Mouse (Mus musculus): ENCODE measurements around the gene Gpbar1. TPM values are rescaled to one million over a fixed set of nuclear protein-coding genes. Genes with fewer than 3 reads are reported as not detected.
A peak's percentile ranks its signal among the peaks of the same experiment; 100 is the strongest.

Gpbar1 gene
- polyA plus RNA-seq, 1 experiment from 2014 or later, result not detected

DNA sequence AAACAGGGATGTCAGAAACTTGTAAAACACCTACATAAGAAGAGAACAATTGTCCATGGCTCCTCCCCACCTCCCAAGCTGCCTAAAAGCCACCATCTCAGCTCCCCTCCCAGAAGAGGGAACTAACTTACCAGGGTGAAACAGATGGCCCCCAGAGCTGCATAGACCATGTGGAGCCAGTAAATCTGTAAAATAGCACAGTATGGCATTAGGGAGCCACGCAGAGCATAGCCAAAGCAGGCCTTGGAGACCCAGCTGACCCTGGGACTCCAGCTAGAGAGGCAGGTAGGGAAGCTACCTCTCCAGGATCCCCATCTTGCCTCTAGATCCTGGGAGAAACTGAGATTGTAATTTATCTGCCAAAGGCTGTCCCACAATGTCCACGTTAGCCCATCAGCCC lies 11.4 kb downstream of the Gpbar1 start:
- no peak overlapping the region for H3K4me2 ChIP-seq (replicated peaks)
- no peaks in the 10 kb centered on the region; the same call in 1 of the 2 replicates for H3K36me3 ChIP-seq
- no peak for ATAC-seq (replicated peaks)
- no peaks in the 10 kb centered on the region for H3K27me3 ChIP-seq
- no peak overlapping the region for H3K27ac ChIP-seq (replicated peaks)
- H3K9ac ChIP-seq (replicated peaks), result no peak overlapping the region
- H3K4me1 ChIP-seq, result peaks cover 18% of the 10 kb centered on the region
- WGBS, result 89% methylated on average over 2 of the region's 2 CpGs
- H3K4me3 ChIP-seq, result no peak overlapping the region
- no peaks in the 10 kb centered on the region for H3K9me3 ChIP-seq

GRCm38 (mm10) chr1:74290141-74290540 lies 11.8 kb downstream of the Gpbar1 start:
- Histone ChIP-seq H3K4me3 (no peak overlapping the region), H3K36me3 (no peaks in the 10 kb centered on the region; the same call in 1 of the 2 replicates), H3K4me2 (replicated peaks) (no peak overlapping the region), H3K9me3 (no peaks in the 10 kb centered on the region), H3K4me1 (peaks cover 19% of the 10 kb centered on the region), H3K27me3 (no peaks in the 10 kb centered on the region), H3K9ac (replicated peaks) (no peak overlapping the region), H3K27ac (replicated peaks) (no peak overlapping the region)
- ATAC-seq (replicated peaks), result no peak
- 76% methylated on average over 5 of the region's 5 CpGs for WGBS

DNA sequence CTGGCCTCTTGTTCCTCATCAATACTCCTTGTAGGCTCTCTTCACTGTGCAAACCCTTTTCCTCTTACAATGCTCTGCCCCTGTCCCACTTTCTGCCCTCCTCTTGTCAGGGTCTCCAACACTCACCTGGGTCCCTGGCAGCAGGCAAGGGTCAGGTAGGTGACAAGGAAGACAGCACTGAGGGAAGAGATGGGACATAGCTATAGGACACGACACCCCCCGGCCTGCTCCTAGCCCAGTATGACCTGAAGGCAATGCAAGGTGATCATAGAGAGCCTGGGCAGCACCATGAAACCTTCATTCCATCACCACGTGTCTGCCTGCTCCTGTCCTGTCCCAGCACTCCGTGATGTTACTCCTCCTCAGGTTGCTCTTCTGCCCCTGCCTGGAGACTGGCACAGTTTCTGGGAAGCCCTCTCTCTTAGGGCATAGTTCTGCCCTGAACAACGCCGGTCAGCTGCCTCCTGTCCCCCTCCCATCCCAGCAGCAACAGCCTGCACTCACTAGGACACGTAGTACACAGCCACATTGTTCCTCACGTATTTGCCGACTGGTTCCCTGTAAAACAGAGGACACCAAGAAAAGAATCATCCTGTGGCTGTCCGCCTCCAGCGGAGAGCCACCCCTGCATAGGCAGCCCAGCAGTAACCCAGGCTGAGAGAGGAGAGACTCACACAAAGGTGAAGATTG lies 14.1 kb downstream of the Gpbar1 start:
- no peak overlapping the region for H3K27ac ChIP-seq (replicated peaks)
- no peaks in the 10 kb centered on the region; the same call in 1 of the 2 replicates for H3K36me3 ChIP-seq
- H3K4me2 ChIP-seq (replicated peaks), result no peak overlapping the region
- ATAC-seq (replicated peaks), result no peak
- H3K9ac ChIP-seq (replicated peaks), result no peak overlapping the region
- WGBS, result 89% methylated on average over 11 of the region's 11 CpGs
- no peaks in the 10 kb centered on the region for H3K27me3 ChIP-seq
- H3K4me1 ChIP-seq, result peaks cover 22% of the 10 kb centered on the region
- H3K9me3 ChIP-seq, result no peaks in the 10 kb centered on the region
- no peak overlapping the region for H3K4me3 ChIP-seq

GRCm38 (mm10) chr1:74293306-74293960 lies 15.1 kb downstream of the Gpbar1 start:
- Histone ChIP-seq H3K4me3 (no peak overlapping the region), H3K36me3 (no peaks in the 10 kb centered on the region; the same call in 1 of the 2 replicates), H3K4me2 (replicated peaks) (no peak overlapping the region), H3K27ac (replicated peaks) (no peak overlapping the region), H3K9me3 (no peaks in the 10 kb centered on the region), H3K4me1 (peaks cover 22% of the 10 kb centered on the region), H3K27me3 (no peaks in the 10 kb centered on the region), H3K9ac (replicated peaks) (no peak overlapping the region)
- no peak for ATAC-seq (replicated peaks)
- 83% methylated on average over 8 of the region's 8 CpGs for WGBS

DNA sequence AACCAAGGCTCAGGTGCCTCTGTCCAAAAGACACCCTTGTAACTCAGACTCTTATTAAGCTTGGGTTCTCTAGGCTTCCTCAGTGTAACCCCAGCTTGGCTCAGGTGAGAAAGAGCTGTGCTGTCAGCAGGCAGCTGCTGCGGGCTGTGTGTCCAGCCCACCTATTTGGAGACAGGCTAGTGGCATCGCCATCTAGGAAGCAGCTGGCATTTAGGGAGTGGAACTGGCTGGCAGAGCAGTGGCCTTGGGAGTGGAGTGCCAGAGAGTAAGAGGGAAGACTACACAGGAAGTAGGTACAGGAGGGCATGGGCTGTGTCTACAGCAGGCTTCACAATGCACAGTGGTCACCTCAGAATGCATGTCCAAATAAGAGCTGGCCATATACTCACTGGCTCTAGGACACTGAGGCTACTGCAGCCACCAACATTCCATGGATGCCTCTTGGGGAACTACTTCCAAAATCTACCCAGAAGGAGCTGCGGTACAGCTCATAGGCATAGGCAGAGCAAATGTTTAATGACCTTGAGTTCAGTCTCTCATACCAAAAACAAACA lies 15.8 kb downstream of the Gpbar1 start:
- Histone ChIP-seq H3K27me3 (no peaks in the 10 kb centered on the region), H3K4me3 (no peak overlapping the region), H3K9me3 (no peaks in the 10 kb centered on the region), H3K36me3 (no peaks in the 10 kb centered on the region; the same call in 1 of the 2 replicates), H3K4me1 (peaks cover 22% of the 10 kb centered on the region), H3K4me2 (replicated peaks) (no peak overlapping the region), H3K9ac (replicated peaks) (no peak overlapping the region), H3K27ac (replicated peaks) (no peak overlapping the region)
- no peak for ATAC-seq (replicated peaks)
- 95% methylated on average over 3 of the region's 3 CpGs for WGBS

DNA sequence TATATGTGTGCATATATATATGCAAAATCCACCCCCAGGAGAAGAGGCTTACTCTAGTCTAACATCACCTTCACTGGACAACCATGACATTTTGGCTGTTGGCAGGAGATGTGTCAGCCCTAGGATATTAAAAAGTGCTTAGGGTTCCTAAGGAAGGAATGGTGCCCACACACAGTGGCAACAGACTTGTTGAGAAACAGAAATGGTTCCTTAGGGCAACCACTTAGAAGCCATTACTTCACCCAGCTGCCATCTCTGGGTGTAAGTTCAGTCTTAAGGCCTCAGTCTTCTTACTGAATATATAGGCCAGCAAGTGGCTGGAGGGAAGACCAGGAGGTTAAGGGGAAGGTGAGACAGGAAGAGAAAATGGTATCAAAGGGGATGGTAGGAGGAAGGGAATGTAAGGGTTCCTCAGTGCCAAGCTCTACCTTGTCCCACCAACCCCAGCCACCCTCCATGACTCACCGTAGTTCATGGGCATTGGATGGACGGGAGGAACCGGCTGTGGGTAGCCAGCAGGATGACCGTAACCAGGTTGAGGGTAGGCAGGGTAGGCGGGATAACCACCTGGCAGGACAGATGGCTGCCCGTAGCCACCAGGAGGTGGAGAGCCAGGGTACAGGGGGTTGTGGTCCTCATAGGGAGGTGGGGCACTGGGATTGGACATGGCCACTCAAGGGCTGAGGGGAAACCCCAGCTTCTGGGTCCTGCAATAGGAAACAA lies 16.5 kb downstream of the Gpbar1 start:
- no peak overlapping the region for H3K4me3 ChIP-seq
- 91% methylated on average over 6 of the region's 6 CpGs for WGBS
- H3K27ac ChIP-seq (replicated peaks), result peak overlapping the region; percentile 75
- H3K4me2 ChIP-seq (replicated peaks), result no peak overlapping the region
- H3K9me3 ChIP-seq, result no peaks in the 10 kb centered on the region
- no peak overlapping the region for H3K9ac ChIP-seq (replicated peaks)
- ATAC-seq (replicated peaks), result peak; percentile 21; the same call in 1 of the 2 replicates
- H3K27me3 ChIP-seq, result no peaks in the 10 kb centered on the region
- H3K36me3 ChIP-seq, result no peaks in the 10 kb centered on the region; the same call in 1 of the 2 replicates
- H3K4me1 ChIP-seq, result peaks cover 21% of the 10 kb centered on the region

GRCm38 (mm10) chr1:74295456-74296171 lies 17.3 kb downstream of the Gpbar1 start:
- peak; percentile 86 for ATAC-seq (replicated peaks)
- H3K27me3 ChIP-seq, result no peaks in the 10 kb centered on the region
- H3K9ac ChIP-seq (replicated peaks), result no peak overlapping the region
- H3K27ac ChIP-seq (replicated peaks), result peak overlapping the region; percentile 75
- peaks cover 16% of the 10 kb centered on the region for H3K4me1 ChIP-seq
- 17% methylated on average over 9 of the region's 9 CpGs for WGBS
- H3K4me3 ChIP-seq, result no peak overlapping the region
- no peak overlapping the region for H3K4me2 ChIP-seq (replicated peaks)
- no peaks in the 10 kb centered on the region; the same call in 1 of the 2 replicates for H3K36me3 ChIP-seq
- no peaks in the 10 kb centered on the region for H3K9me3 ChIP-seq

GRCm38 (mm10) chr1:74296477-74296876 lies 18.1 kb downstream of the Gpbar1 start:
- Histone ChIP-seq H3K4me1 (peaks cover 16% of the 10 kb centered on the region), H3K9ac (replicated peaks) (no peak overlapping the region; the same call in 1 of the 2 replicates), H3K9me3 (no peaks in the 10 kb centered on the region), H3K27ac (replicated peaks) (peak overlapping the region; percentile 75), H3K27me3 (no peaks in the 10 kb centered on the region), H3K4me2 (replicated peaks) (no peak overlapping the region), H3K4me3 (no peak overlapping the region), H3K36me3 (no peaks in the 10 kb centered on the region; the same call in 1 of the 2 replicates)
- ATAC-seq (replicated peaks), result no peak
- 76% methylated on average over 6 of the region's 6 CpGs for WGBS

DNA sequence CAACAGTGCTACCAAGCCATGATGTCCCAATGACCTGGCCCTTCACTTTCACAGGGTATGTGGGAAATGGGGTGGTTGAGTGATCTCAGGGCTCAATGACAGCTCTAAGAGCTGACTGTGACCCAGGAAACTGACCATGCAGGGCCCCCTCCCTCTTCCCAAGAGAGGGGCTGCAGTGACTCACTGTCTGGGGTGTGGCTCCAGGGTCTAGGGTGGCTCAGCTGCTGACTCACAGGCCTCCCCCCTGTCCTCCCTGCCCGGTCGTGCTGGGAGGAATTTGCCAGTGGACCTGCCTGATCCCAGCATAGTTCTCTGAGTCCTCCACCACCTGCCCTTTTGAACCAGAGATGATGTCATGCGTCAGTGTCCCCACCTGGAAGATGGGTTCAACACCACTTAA lies 18.9 kb downstream of the Gpbar1 start:
- no peak for ATAC-seq (replicated peaks)
- H3K27ac ChIP-seq (replicated peaks), result no peak overlapping the region
- no peaks in the 10 kb centered on the region for H3K27me3 ChIP-seq
- no peaks in the 10 kb centered on the region for H3K36me3 ChIP-seq
- no peaks in the 10 kb centered on the region for H3K9me3 ChIP-seq
- H3K4me3 ChIP-seq, result no peak overlapping the region
- H3K4me1 ChIP-seq, result peaks cover 16% of the 10 kb centered on the region
- H3K4me2 ChIP-seq (replicated peaks), result no peak overlapping the region
- H3K9ac ChIP-seq (replicated peaks), result no peak overlapping the region
- 83% methylated on average over 3 of the region's 3 CpGs for WGBS

- Histone ChIP-seq H3K9ac (replicated peaks) (no peak overlapping the region), H3K27me3 (no peaks in the 10 kb centered on the region)
Observed at GRCm38 (mm10) chr1:74298157-74298750, 19.9 kb downstream of the Gpbar1 start.

GRCm38 (mm10) chr1:74298996-74299395 lies 20.6 kb downstream of the Gpbar1 start:
- Histone ChIP-seq H3K4me3 (no peak overlapping the region), H3K27ac (replicated peaks) (no peak overlapping the region), H3K36me3 (no peaks in the 10 kb centered on the region), H3K4me2 (replicated peaks) (no peak overlapping the region), H3K4me1 (peaks cover 23% of the 10 kb centered on the region), H3K9me3 (no peaks in the 10 kb centered on the region), H3K9ac (replicated peaks) (no peak overlapping the region), H3K27me3 (peaks cover 3% of the 10 kb centered on the region; the same call in 1 of the 2 replicates)
- no peak for ATAC-seq (replicated peaks)
- 70% methylated on average over 5 of the region's 5 CpGs for WGBS

More at GRCm38 (mm10) chr1:74298157-74298750, 19.9 kb downstream of the Gpbar1 start:
- no peak for ATAC-seq (replicated peaks)
- Histone ChIP-seq H3K4me2 (replicated peaks) (no peak overlapping the region), H3K36me3 (no peaks in the 10 kb centered on the region), H3K4me1 (peaks cover 16% of the 10 kb centered on the region), H3K4me3 (no peak overlapping the region), H3K27ac (replicated peaks) (no peak overlapping the region), H3K9me3 (no peaks in the 10 kb centered on the region)
- 90% methylated on average over 5 of the region's 5 CpGs for WGBS
